Mouse (Mus musculus): ENCODE measurements at regions not wholly inside any gene's neighbourhood (a gene's known extent, or its start where the extent isn't known, plus 50 kb on each side); places are given as distances from the start of the nearest gene placed in this dataset.

DNA sequence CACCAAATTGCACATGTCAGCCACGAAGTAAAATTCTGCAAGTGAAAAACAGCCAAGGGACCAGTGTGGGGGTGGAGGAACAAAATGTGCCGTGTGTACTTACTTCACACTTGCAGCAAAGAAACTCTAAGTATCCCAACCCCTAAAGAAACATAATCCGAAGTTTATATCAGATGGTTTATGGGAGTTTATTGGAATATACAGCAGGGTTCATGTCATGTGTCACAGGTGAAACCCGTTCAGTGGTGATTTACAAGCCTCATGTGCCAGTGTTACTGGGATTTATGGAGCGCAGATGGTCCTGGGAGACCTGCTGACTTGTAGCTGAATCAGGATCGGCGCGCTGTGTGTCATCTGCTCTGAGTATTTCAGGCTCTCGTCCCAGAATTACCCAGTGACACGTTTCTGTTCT lies 306.1 kb downstream of the Meis1 start:
- Histone ChIP-seq H3K27me3 (replicated peaks; ENCODE audit: control insufficient read depth, insufficient read depth, low read length) (no peaks in the 10 kb centered on the region), H3K9ac (ENCODE audit: low read depth, low read length) (no peak overlapping the region), H3K27ac (replicated peaks; ENCODE audit: low read depth, low read length) (no peak overlapping the region), H3K4me2 (ENCODE audit: low read depth, low read length) (no peak overlapping the region), H3K4me3 (ENCODE audit: low read depth, low read length) (no peak overlapping the region), H3K9me3 (ENCODE audit: control insufficient read depth, low read length) (no peaks in the 10 kb centered on the region), H3K4me1 (ENCODE audit: control insufficient read depth, insufficient read depth, low read length) (0 out of 2 replicates have a peak, but pooled peaks cover 6% of the 10 kb centered on the region), H3K36me3 (ENCODE audit: control insufficient read depth, insufficient read depth, low read length) (no peaks in the 10 kb centered on the region)
- 67% methylated on average over 10 of the region's 10 CpGs for WGBS
- DNase-seq (ENCODE audit: low spot score) (no peak), ATAC-seq (ENCODE audit: low read depth) (no peak)

DNA sequence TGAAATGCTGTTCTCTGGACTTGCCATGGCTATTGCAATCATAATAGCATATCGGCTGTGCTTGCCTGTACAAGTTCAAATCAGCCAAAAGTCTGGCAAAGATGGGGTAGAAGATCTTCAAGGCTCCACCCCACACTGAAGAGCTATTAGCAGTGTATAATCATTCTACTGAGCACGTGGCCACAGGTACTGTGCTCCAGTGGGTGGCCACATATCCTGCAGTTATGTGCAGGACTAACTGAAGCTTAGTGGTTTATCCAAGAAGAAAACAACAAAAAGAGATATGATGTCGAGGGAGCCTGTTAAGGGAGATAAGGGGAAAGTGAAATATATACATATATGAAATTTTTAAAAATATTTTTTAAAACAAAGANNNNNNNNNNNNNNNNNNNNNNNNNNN lies 309.2 kb downstream of the Meis1 start:
- no peak overlapping the region for H3K4me3 ChIP-seq (ENCODE audit: low read depth, low read length)
- no peak for DNase-seq (ENCODE audit: low spot score)
- no peak overlapping the region for H3K4me2 ChIP-seq (ENCODE audit: low read depth, low read length)

DNA sequence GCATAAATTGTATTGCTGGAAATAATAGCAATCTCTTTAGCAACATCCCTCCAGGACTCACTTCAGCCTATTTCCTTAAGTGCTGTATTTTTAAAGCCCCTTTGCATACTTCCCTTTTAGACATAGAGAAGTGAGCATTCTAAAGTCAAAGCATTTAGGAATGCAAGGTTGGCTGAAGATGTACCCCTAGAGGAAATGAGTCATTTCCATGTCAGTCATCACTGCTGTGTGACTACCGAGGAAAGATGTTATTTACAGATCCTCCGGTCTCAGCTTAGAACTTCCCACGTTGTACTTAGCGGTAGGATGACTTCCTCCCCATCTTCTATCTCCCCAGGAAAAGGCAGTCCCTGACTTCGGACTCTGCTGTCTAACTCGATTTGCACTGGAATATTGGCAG lies 337.2 kb downstream of the Meis1 start:
- Histone ChIP-seq H3K36me3 (ENCODE audit: control insufficient read depth, insufficient read depth, low read length) (no peaks in the 10 kb centered on the region), H3K4me1 (ENCODE audit: control insufficient read depth, insufficient read depth, low read length) (no peaks in the 10 kb centered on the region), H3K27me3 (replicated peaks; ENCODE audit: control insufficient read depth, insufficient read depth, low read length) (no peaks in the 10 kb centered on the region), H3K4me3 (ENCODE audit: low read depth, low read length) (no peak overlapping the region), H3K27ac (replicated peaks; ENCODE audit: low read depth, low read length) (no peak overlapping the region), H3K9me3 (ENCODE audit: control insufficient read depth, low read length) (no peaks in the 10 kb centered on the region), H3K4me2 (ENCODE audit: low read depth, low read length) (no peak overlapping the region), H3K9ac (ENCODE audit: low read depth, low read length) (no peak overlapping the region)
- 65% methylated on average over 6 of the region's 6 CpGs for WGBS
- no peak for ATAC-seq (ENCODE audit: low read depth)
- peak; percentile 6 for DNase-seq (ENCODE audit: low spot score)

More for the DNA sequence above, 309.2 kb downstream of the Meis1 start:
- Histone ChIP-seq H3K27me3 (replicated peaks; ENCODE audit: control insufficient read depth, insufficient read depth, low read length) (no peaks in the 10 kb centered on the region), H3K4me1 (ENCODE audit: control insufficient read depth, insufficient read depth, low read length) (no peaks in the 10 kb centered on the region), H3K27ac (replicated peaks; ENCODE audit: low read depth, low read length) (no peak overlapping the region), H3K9ac (ENCODE audit: low read depth, low read length) (no peak overlapping the region), H3K9me3 (ENCODE audit: control insufficient read depth, low read length) (no peaks in the 10 kb centered on the region), H3K36me3 (ENCODE audit: control insufficient read depth, insufficient read depth, low read length) (no peaks in the 10 kb centered on the region)
- 84% methylated on average over 3 of the region's 3 CpGs for WGBS
- no peak for ATAC-seq (ENCODE audit: low read depth)

DNA sequence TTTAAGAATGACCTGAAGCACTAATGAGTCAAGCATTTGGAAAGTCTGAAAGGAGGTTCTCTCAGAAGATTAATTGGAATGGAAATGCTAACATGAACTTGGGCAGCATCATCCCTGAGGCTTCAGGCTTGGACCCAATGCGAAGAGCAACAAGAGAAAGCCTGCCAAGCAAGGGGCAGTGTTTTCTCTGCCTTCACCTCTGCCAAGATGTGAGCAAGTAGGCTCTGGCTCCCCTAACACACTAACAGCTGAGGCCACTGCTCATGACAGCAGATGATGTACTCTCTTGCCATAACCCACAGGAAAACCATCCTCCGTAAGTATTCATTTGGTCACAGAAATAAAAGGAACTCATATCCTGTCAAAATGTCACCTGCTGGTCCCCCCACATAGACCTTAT lies 341.9 kb downstream of the Meis1 start:
- no peaks in the 10 kb centered on the region for H3K36me3 ChIP-seq (ENCODE audit: control insufficient read depth, insufficient read depth, low read length)
- no peak for DNase-seq (ENCODE audit: low spot score)
- ATAC-seq (ENCODE audit: low read depth): no peak
- H3K9me3 ChIP-seq (ENCODE audit: control insufficient read depth, low read length): no peaks in the 10 kb centered on the region
- H3K27me3 ChIP-seq (replicated peaks; ENCODE audit: control insufficient read depth, insufficient read depth, low read length): no peaks in the 10 kb centered on the region
- 95% methylated on average over 2 of the region's 2 CpGs for WGBS
- H3K27ac ChIP-seq (replicated peaks; ENCODE audit: low read depth, low read length): no peak overlapping the region
- H3K4me3 ChIP-seq (ENCODE audit: low read depth, low read length): no peak overlapping the region
- no peak overlapping the region for H3K9ac ChIP-seq (ENCODE audit: low read depth, low read length)
- no peaks in the 10 kb centered on the region for H3K4me1 ChIP-seq (ENCODE audit: control insufficient read depth, insufficient read depth, low read length)
- no peak overlapping the region for H3K4me2 ChIP-seq (ENCODE audit: low read depth, low read length)

DNA sequence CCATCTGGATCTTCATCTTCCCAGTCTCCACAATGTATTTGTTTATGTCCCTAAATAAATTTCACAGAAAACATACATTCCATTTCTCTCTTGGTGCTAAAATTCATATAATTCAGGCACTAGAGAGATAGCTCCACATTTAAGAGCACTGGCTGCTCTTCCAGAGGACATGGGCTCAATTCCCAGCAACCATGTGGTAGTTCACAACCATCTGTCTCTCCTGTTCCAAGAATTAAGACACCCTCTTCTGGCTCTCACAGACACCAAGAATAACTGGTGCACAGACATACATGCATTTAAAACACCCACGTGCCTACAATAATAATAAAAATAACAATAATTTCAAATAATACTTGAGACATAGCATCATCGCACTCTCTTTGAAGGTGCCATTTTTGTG lies 347.8 kb downstream of the Meis1 start:
- 95% methylated on average over 2 of the region's 2 CpGs for WGBS
- Histone ChIP-seq H3K27me3 (replicated peaks; ENCODE audit: control insufficient read depth, insufficient read depth, low read length) (no peaks in the 10 kb centered on the region), H3K4me2 (ENCODE audit: low read depth, low read length) (no peak overlapping the region), H3K9ac (ENCODE audit: low read depth, low read length) (no peak overlapping the region), H3K4me1 (ENCODE audit: control insufficient read depth, insufficient read depth, low read length) (no peaks in the 10 kb centered on the region), H3K9me3 (ENCODE audit: control insufficient read depth, low read length) (no peaks in the 10 kb centered on the region), H3K4me3 (ENCODE audit: low read depth, low read length) (no peak overlapping the region), H3K36me3 (ENCODE audit: control insufficient read depth, insufficient read depth, low read length) (no peaks in the 10 kb centered on the region), H3K27ac (replicated peaks; ENCODE audit: low read depth, low read length) (no peak overlapping the region)
- no peak for ATAC-seq (ENCODE audit: low read depth)
- no peak for DNase-seq (ENCODE audit: low spot score)

DNA sequence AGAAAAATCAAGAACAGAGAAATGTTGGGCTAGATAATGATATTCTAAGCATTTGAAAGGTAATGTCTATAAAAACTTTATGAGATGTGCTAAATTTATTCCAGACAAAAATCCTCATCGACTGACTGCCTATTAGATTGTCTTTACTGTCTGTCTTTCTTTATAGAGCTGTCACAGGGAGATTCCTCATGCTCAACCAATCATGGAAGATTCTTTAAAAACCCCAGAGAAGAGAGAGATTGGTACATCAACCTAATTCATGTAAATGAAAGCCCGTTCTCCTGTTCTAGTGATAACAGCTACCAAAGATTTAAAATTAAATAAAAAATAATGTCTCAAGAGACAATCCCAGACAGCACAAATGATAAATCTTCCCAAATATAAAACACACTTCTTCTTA lies 349.5 kb downstream of the Meis1 start:
- DNase-seq (ENCODE audit: low spot score) (no peak), ATAC-seq (ENCODE audit: low read depth) (no peak)
- WGBS: 65% methylated on average over 2 of the region's 2 CpGs

DNA sequence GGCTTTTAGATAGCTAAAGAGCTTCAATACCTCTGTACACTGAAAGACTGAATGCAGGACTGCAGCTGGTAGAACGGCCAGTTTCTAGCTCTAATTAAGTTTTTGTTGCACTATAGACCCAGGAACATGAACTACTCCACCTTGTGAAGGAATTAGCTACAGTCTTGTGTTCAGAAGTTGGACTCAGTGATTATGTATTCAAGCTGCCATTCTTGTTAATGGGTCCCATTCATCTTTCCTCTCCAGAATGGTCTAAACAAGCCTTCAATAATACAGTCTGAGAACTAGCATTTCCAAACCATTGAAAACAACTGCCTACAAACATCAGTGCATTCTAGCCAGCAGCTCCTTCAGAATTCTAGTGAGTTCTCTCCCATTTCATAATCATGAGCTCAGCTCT lies 362.4 kb downstream of the Meis1 start:
- Histone ChIP-seq H3K4me3 (ENCODE audit: low read depth, low read length) (no peak overlapping the region), H3K9me3 (ENCODE audit: control insufficient read depth, low read length) (no peaks in the 10 kb centered on the region), H3K4me2 (ENCODE audit: low read depth, low read length) (no peak overlapping the region), H3K4me1 (ENCODE audit: control insufficient read depth, insufficient read depth, low read length) (no peaks in the 10 kb centered on the region), H3K36me3 (ENCODE audit: control insufficient read depth, insufficient read depth, low read length) (no peaks in the 10 kb centered on the region), H3K27ac (replicated peaks; ENCODE audit: low read depth, low read length) (no peak overlapping the region), H3K9ac (ENCODE audit: low read depth, low read length) (no peak overlapping the region), H3K27me3 (replicated peaks; ENCODE audit: control insufficient read depth, insufficient read depth, low read length) (no peaks in the 10 kb centered on the region)
- ATAC-seq (ENCODE audit: low read depth): no peak
- DNase-seq (ENCODE audit: low spot score): no peak
- WGBS: 66% methylated on average over 1 of the region's 1 CpGs

More for the DNA sequence above, 349.5 kb downstream of the Meis1 start:
- no peaks in the 10 kb centered on the region for H3K9me3 ChIP-seq (ENCODE audit: control insufficient read depth, low read length)
- no peak overlapping the region for H3K27ac ChIP-seq (replicated peaks; ENCODE audit: low read depth, low read length)
- no peaks in the 10 kb centered on the region for H3K4me1 ChIP-seq (ENCODE audit: control insufficient read depth, insufficient read depth, low read length)
- no peak overlapping the region for H3K9ac ChIP-seq (ENCODE audit: low read depth, low read length)
- H3K27me3 ChIP-seq (replicated peaks; ENCODE audit: control insufficient read depth, insufficient read depth, low read length): no peaks in the 10 kb centered on the region
- no peak overlapping the region for H3K4me2 ChIP-seq (ENCODE audit: low read depth, low read length)
- no peak overlapping the region for H3K4me3 ChIP-seq (ENCODE audit: low read depth, low read length)
- no peaks in the 10 kb centered on the region for H3K36me3 ChIP-seq (ENCODE audit: control insufficient read depth, insufficient read depth, low read length)

DNA sequence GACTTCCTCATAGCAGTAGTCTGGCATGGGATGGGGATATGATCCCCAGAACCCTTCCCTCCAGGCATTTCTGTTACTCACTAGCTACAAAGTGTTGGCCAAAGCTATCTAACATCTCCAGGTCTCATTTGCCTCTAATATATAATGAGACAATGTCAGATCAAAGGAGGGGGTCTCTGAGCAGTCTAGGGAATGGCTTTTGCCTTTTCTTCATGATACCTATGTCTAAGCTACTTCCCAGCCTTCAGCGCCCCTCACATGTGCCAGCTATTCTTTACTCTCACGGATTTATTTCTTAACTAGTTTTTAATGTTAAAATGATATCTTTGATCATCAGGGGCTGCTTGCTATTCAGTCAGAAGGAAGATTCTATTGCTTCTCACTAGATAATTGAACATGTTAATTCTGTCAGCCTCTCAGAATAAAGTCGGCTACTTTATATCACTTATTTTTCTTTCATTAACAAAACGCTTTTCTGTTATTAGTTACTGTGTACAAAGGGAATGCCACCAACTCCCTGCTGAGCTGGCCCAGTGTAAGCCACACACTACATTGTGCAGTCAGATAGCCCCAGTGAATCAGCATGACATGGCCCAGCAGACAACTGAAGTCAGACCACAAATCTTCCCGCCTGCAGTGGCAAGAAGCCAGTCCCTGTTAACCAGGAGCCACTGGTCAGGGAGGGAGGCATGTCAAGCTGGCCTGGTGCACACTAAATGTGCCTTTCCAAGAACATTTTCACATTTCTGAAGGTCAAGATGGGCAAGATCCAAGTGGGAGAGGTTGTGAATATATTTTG lies 386.6 kb downstream of the Meis1 start:
- 75% methylated on average over 5 of the region's 5 CpGs for WGBS
- no peaks in the 10 kb centered on the region for H3K9me3 ChIP-seq (ENCODE audit: control insufficient read depth, low read length)
- DNase-seq (ENCODE audit: low spot score) (no peak), ATAC-seq (ENCODE audit: low read depth) (no peak)
- no peak overlapping the region for H3K27ac ChIP-seq (replicated peaks; ENCODE audit: low read depth, low read length)
- H3K4me2 ChIP-seq (ENCODE audit: low read depth, low read length): no peak overlapping the region
- H3K4me3 ChIP-seq (ENCODE audit: low read depth, low read length): no peak overlapping the region
- no peaks in the 10 kb centered on the region for H3K27me3 ChIP-seq (replicated peaks; ENCODE audit: control insufficient read depth, insufficient read depth, low read length)
- no peak overlapping the region for H3K9ac ChIP-seq (ENCODE audit: low read depth, low read length)
- H3K36me3 ChIP-seq (ENCODE audit: control insufficient read depth, insufficient read depth, low read length): no peaks in the 10 kb centered on the region
- H3K4me1 ChIP-seq (ENCODE audit: control insufficient read depth, insufficient read depth, low read length): no peaks in the 10 kb centered on the region

DNA sequence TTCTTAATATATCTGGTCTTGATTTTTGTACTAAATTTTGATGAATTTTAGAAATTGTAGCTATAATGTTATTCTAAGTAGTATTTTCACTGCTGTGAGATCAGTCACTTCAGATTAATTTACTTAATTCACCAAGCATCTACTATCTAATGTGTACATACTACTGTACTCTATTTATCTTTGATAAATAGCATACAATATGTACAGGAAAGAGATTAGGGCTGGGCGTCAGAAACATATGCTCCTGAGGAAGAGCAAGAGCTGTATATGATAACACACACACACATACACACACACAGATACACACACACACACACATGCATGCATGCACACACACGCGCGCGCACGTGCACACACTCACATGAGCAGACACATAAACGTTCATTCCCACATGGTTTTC lies 387.2 kb downstream of the Meis1 start:
- H3K9me3 ChIP-seq (ENCODE audit: control insufficient read depth, low read length): no peaks in the 10 kb centered on the region
- no peaks in the 10 kb centered on the region for H3K27me3 ChIP-seq (replicated peaks; ENCODE audit: control insufficient read depth, insufficient read depth, low read length)
- H3K36me3 ChIP-seq (ENCODE audit: control insufficient read depth, insufficient read depth, low read length): no peaks in the 10 kb centered on the region
- H3K4me3 ChIP-seq (ENCODE audit: low read depth, low read length): no peak overlapping the region
- no peak for DNase-seq (ENCODE audit: low spot score)
- H3K9ac ChIP-seq (ENCODE audit: low read depth, low read length): no peak overlapping the region
- ATAC-seq (ENCODE audit: low read depth): no peak
- no peaks in the 10 kb centered on the region for H3K4me1 ChIP-seq (ENCODE audit: control insufficient read depth, insufficient read depth, low read length)
- H3K4me2 ChIP-seq (ENCODE audit: low read depth, low read length): no peak overlapping the region
- 88% methylated on average over 7 of the region's 7 CpGs for WGBS
- no peak overlapping the region for H3K27ac ChIP-seq (replicated peaks; ENCODE audit: low read depth, low read length)

Data from embryonic facial prominence, embryonic 14.5 days (tissue).